Mouse (Mus musculus): ENCODE data around the gene Eng.

GRCm38 (mm10) chr2:32685807-32686206 lies 39.4 kb downstream of the Eng start:
- TF ChIP-seq USF1 (IDR thresholded peaks at IDR 0.05; ENCODE audit: low read depth) (no peak), CTCF (IDR thresholded peaks at IDR 0.05; ENCODE audit: control insufficient read depth, insufficient read depth, insufficient read length) (no peak), CEBPB (IDR thresholded peaks at IDR 0.05; ENCODE audit: low read depth) (peak; percentile 57), MAX (IDR thresholded peaks at IDR 0.05) (no peak), MYOG (IDR thresholded peaks at IDR 0.05; ENCODE audit: control insufficient read depth, extremely low read depth, insufficient read length) (no peak), MYOD1 (IDR thresholded peaks at IDR 0.05; ENCODE audit: control insufficient read depth, insufficient read length, low read depth) (no peak), FOSL1 (IDR thresholded peaks at IDR 0.05; ENCODE audit: insufficient read depth, low read length, poor library complexity, severe bottlenecking) (no peak)

Data from C2C12 (cell line).